Mouse (Mus musculus): ENCODE measurements around the gene Pdhb.
"Not testable (repeated sequence)": the region's sequence is repeated elsewhere in the genome, so short reads cannot be mapped to it uniquely, and the experiment has no call there.

Pdhb gene

GRCm38 (mm10) chr14:8139724-8140710, 32.8 kb downstream of the Pdhb start:
- in situ Hi-C loops (cut with MboI; ENCODE audit: low sequenced_read_pairs), result loop anchor here (5.0 kb wide), 1 partner anchor 38 kb away; no protein-coding TSS in a partner anchor

- in situ Hi-C loops (cut with MboI; ENCODE audit: low sequenced_read_pairs), result no loop called here
Measured at GRCm38 (mm10) chr14:8135130-8135529, 37.7 kb downstream of the Pdhb start.

GRCm38 (mm10) chr14:8134234-8134633, 38.6 kb downstream of the Pdhb start:
- in situ Hi-C loops (cut with MboI; ENCODE audit: low sequenced_read_pairs), result no loop called here

GRCm38 (mm10) chr14:8132789-8133188, 40.0 kb downstream of the Pdhb start:
- in situ Hi-C loops (cut with MboI; ENCODE audit: low sequenced_read_pairs), result no loop called here

GRCm38 (mm10) chr14:8127971-8128370, 44.9 kb downstream of the Pdhb start:
- in situ Hi-C loops (cut with MboI; ENCODE audit: low sequenced_read_pairs), result no loop called here

- in situ Hi-C loops (cut with MboI; ENCODE audit: low sequenced_read_pairs), result no loop called here
Measured at GRCm38 (mm10) chr14:8124046-8124881, 48.6 kb downstream of the Pdhb start.

GRCm38 (mm10) chr14:8123611-8124010, 49.2 kb downstream of the Pdhb start:
- in situ Hi-C loops (cut with MboI; ENCODE audit: low sequenced_read_pairs), result not testable (repeated sequence)

GRCm38 (mm10) chr14:8123141-8123540, 49.7 kb downstream of the Pdhb start:
- in situ Hi-C loops (cut with MboI; ENCODE audit: low sequenced_read_pairs), result no loop called here

- in situ Hi-C loops (cut with MboI; ENCODE audit: low sequenced_read_pairs), result no loop called here
Measured at GRCm38 (mm10) chr14:8119904-8120303, 52.9 kb downstream of the Pdhb start.

GRCm38 (mm10) chr14:8119454-8119853, 53.4 kb downstream of the Pdhb start:
- in situ Hi-C loops (cut with MboI; ENCODE audit: low sequenced_read_pairs), result no loop called here

- in situ Hi-C loops (cut with MboI; ENCODE audit: low sequenced_read_pairs), result no loop called here
Measured at GRCm38 (mm10) chr14:8117371-8117770, 55.5 kb downstream of the Pdhb start.

Measured in CH12F3 (cell line).